Mouse (Mus musculus): ENCODE results near the gene Dck.
A peak's percentile ranks its signal among the peaks of the same experiment; 100 is the strongest.
"Not testable (repeated sequence)": the region's sequence is repeated elsewhere in the genome, so short reads cannot be mapped to it uniquely, and the experiment has no call there.

Gene Dck

GRCm38 (mm10) chr5:88764987-88765481, at the start of gene Dck:
Gene Dck (plus strand): TSS chr5:88764996.
- DNase-seq, result peak; percentile 100

DNA sequence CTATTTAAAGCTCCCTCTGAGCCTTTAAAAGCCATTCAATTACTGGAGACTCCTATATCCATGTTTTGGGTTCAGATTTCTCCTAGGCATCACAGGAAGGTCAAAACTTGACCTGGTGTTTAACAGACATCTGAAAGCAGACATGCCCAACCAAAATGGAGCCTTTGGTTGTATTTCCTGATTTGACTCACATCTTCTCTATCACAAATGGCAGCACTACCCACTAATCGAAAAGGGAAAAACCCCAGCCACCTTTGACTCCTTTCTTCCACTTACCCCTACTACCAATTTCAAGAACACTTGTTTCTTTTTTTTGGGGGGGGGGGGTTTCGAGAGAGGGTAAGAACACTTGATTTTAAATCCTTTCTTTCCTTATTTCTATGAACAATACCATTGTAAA, 47.8 kb upstream of the Dck start:
- DNase-seq, result no peak

- peak; percentile 98 for DNase-seq
These were observed 44.4 kb upstream of the Dck start, which contains the start of gene Mob1b for GRCm38 (mm10) chr5:88720116-88721002. Gene Mob1b (plus strand): TSS chr5:88720855.

DNA sequence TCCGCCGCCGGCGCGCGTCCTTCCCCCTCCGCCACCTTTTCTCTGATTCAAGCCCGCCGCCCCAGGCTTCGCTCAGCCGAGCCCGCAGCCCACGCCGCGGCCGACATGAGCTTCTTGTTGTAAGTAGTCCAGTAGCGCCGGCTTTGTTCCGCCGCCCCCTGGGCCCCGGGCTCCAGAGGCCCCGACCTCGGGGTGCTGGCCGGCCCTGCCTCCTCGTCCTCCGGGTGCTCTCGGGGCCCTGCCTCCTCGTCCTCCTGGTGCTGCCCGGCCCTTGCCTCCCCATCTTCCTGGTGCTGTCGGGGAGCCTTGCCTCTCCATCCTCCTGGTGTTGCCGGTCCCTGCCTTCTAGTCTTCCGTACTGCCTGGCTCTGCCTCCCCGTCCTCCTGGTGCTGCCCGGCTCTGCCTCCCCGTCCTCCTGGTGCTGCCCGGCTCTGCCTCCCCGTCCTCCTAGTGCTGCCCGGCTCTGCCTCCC, 43.8 kb upstream of the Dck start:
- no peak for DNase-seq

DNA sequence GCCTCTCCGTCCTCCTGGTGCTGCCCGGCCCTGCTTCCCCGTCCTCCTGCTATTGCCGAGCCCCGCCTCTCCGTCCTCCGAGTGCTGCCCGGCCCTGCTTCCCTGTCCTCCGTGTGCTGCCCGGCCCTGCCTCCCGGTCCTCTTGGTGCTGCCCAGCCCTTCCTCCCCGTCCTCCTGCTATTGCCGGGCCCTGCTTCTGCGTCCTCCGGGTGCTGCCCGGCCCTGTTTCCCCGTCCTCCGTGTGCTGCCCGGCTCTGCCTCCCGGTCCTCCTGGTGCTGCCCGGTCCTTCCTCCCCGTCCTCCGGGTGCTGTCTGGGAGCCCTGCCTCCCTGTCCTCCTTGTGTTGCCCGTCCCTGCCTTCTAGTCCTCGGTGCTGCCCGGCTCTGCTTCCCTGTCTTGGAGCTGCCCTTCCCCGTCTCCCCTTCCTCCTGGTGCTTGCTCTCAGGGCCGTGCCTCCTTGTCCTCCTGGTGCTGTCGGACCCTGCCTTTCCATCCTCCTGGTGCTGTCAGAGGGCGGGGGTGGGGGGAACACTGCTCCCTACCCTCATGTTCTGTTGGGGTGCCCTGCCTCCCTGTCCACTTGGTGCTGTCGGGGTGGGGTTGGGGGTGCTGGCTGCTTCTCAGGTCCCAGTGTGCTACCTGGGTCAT, 43.1 kb upstream of the Dck start:
- peak; percentile 54 for DNase-seq

DNA sequence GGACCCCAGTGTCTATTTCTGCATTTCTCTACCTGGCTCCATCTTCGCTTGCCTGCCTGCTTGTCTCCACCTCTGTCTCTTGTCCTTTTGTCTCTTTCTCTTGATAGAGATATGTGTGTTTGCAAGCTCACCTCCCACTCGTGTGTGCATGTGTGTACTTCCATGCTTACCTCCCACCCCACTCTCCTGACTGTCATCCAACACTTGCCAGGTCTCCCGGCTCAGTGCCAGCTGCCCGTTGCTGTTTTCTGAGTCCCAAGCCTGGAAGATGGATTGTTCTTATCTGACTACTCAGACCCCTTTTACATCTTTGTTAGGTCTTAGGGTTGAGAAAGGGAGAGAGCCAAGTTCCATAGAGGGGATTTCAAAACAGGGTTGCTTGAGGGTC, 42.6 kb upstream of the Dck start:
- peak; percentile 6 for DNase-seq

DNA sequence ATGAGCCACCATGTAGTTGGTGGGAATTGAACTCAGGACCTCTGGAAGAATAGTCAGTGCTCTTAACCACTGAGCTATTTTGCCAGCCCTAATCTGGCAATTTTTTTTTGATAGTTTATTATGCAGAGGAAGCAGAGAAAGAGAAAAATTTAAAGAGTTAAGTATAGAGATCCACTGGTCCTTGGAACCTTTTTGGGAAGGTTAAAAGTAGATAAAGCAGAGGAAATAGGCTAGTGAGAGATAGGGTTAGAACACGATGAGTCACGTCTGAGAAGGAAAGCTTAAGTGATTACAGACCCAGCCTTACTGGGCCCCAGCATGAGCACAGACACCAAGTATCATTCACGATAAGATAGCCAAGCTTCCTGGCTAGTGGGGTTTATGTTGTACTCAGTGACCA, 40.8 kb upstream of the Dck start:
- no peak for DNase-seq

GRCm38 (mm10) chr5:88727593-88728144, 37.1 kb upstream of the Dck start:
- DNase-seq, result no peak

DNA sequence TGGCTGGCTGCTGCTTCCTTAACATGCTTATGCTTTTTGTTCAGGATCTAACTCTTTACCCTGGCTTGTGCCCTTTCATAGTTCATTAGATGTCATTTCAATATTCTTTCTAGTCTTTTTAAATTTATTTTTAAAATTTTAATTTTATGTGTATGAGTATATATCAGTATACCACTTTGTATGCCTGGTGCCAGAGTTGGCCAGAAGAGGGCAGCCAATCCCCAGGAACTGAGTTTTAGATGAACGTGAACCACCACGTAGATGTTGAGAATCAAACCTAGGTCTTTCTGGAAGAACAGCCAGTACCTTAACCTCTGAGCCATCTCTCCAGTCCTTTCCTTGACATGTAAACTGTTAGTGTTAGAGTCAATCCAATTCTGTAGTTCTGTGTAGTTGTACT, 30.0 kb upstream of the Dck start:
- peak; percentile 25 for DNase-seq

GRCm38 (mm10) chr5:88741065-88741464, 23.7 kb upstream of the Dck start:
- DNase-seq, result not testable (repeated sequence)

DNA sequence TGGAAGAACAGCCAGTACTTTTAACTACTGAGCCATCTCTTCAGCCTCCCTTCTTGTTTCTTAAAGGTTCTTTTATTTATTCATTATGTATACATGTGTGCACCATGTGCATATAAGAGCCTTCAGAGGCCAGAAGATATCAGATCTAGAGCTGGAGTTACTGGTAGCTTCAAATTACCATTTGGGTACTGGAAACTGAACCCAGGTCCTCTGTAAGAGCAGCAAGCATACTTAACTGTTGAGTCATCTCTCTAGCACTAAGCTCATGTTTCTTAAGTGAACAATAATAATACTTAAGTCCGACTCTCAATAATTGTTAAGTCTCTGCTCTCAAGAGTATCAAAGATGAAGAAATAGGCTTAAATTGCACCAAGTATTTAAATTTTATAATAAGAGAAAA, 17.0 kb upstream of the Dck start:
- DNase-seq, result no peak

GRCm38 (mm10) chr5:88753199-88753598, 11.6 kb upstream of the Dck start:
- DNase-seq, result no peak

DNA sequence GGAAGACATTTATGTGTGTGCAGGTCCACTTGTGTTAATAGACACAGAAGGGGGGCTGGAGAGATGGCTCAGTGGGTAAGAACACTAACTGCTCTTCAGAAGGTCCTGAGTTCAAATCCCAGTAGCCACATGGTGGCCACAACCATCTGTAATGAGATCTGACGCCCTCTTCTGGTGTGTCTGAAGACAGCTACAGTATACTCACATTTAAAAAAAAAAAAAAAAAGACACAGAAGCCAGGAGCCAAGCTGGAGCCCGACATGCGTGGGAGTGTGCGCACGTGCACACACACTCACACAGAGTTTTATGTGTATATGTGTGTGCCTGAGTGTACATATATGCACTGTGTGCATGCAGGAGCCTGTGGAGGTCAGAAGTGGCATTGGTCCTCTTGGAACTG, 2.2 kb upstream of the Dck start:
- DNase-seq, result no peak

DNA sequence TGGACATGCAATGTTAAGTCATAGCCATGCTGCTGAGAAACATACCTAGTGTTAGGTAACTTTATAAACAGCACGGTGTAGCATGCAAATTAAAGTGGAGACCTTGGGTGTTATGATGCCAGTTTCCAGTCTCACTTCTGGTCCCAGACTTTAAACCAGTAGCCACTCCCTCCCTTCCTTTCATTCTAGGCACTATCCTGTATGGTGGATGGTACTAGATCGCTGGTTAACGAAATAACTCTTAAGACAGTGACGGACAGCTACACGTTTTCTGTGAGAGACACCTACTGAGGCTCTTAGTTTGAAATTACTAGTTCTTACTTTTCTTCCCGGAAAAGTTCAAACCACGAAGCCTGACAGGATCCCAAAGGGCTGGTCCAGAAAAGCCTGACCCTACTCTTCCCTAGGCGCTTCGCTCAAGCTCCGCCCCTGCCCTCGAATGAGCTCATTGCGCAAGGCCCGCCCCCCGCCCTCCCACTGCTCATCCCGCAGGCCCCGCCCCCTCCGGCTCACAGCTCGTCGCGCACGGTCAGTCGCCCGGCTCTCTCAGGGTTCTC, 288 bp upstream of the Dck start:
- no peak for DNase-seq

DNA sequence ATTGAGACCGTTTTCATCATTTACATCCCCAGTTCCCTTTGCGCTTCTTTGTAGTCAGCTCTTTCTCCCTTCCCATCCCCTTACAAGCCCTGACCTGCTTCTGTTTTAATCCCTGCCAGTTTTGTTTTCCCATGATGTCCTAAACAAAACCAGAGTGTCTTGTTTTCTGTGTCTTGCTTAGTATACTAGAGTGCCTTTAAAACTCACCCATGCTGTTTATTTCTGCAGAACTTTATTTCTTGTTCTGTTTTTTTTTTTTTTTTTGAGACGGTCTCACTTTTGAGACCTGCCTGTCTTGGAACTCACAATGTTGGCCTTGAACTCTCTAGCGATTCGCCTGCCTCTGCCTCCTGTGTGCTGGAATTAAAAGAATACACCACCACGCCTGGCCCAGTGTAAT, 791 bp downstream of the Dck start:
- no peak for DNase-seq

GRCm38 (mm10) chr5:88766121-88766520, 1.3 kb downstream of the Dck start:
- no peak for DNase-seq

DNA sequence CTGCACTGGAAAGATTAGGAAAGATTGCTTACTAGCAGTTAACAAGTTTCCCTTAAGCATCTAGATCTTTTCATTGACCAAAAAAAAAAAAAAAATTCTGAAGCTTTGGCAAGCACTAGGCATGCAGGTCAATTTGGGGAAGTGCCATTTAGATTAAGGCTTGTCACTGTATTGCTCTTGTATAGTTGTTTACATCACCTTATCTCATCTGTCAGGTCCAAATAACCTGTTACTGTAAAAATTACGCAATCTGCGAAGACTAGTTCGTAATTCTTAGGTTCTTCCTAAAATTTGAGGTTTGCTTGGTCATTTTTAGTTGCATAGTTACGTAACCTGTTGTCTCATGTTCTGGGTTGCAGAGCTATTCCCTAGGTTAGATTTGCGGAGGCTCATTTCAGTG, 2.1 kb downstream of the Dck start:
- no peak for DNase-seq

DNA sequence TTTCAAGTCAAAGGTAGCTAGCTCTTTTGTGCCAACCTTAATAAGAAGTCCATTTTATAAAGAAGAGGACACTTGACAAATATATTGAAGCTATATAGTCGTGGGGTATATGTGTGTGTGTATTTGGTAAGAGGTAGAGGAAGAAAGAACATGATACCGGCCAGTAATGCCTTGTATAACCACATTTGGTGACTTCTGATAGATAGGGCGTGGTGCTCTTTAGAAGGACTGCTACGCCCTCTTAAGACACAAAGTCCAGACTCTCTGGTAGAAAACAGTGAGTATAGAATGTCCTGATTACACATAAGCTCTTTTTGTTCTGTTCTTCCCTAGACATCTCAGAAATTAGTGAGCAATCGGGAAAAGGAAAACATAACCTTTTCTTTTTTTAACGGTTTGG, 3.4 kb downstream of the Dck start:
- no peak for DNase-seq

DNA sequence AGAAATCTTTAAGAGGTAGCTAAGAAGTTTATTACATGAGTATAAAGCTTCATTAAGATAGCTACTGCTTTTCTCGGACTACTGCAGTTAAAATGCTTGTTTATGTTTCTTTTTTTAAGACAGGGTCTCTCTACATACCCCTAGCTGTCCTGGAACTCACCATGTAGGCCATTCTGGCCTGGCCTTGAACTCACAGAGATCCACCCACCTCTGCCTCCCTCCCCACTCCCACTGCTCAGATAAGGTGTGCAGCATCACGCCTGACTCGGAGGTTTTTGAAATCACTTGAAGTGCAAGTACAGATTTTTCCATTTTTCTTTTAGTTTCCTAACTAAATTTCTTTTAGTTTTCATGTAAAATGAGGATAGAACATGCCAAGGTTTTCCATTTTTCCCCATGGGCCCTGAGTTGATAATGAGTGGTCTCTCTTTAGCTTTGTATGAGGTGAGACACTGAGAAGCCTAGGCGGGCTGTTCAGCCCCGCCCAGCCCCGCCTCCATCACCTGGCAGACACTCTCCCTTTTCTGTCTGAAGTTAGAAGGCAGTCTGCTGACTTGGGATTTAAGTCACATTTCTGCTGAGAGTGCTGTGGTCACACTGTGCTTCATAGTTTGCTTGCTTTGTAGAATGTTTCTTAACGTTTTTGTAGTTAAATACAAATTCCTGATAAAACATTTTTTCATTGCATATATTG, 17.4 kb downstream of the Dck start:
- DNase-seq, result no peak

DNA sequence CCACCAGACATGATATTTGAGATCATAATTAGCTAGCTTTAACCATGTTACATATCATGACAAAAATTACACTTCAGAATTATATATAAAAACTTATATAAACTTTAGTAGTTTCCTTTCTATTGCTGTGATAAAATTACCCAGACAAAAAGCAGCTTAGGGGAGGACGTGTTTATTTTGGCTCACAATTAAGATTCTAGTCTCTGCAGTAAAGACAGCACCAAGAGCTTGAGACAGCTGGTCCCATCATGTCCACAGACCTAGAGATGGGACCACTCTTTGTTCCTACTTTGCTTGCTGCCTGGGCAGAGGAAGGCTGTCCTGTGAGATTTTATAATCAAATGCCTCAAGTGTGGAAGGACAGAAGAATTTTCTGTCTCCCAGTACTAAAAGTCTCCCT, 20.3 kb downstream of the Dck start:
- DNase-seq, result no peak

GRCm38 (mm10) chr5:88790675-88791074, 25.9 kb downstream of the Dck start:
- no peak for DNase-seq

All from lung, postnatal 10 days (tissue).